Comparison of ENCODE assay signal across 8 mouse cellular contexts in the genomic region with DNA sequence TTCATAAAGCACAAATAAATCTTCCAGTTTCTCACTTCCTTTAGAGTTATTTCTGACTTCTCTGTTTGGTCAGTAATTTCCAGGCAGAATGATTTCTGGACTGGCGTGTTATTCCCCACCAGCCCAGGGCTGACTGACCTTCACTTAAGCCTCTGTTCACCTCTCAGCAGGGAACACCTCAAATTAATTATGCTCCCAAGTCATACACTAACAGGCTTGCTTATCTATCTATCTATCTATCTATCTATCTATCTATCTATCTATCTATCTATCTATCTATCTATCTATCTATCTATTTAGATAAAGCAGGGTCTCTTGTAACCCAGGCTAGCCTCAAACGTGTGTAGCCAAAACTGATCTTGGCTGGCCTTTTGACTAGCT. TPM values are rescaled to one million over a fixed set of nuclear protein-coding genes. Genes with fewer than 3 reads are reported as not detected.
DNase-seq lines count a peak whose midpoint lies in the region; ATAC-seq lines count a peak whose summit lies in the region.

No protein-coding gene starts in this region.

- peaks cover 53% of the 10 kb centered on the region for H3K36me3 ChIP-seq in heart, embryonic 15.5 days
- H3K36me3 ChIP-seq in embryonic facial prominence, embryonic 13.5 days = peaks cover 62% of the 10 kb centered on the region
- peaks cover 40% of the 10 kb centered on the region for H3K36me3 ChIP-seq in hindbrain, embryonic 15.5 days
- peaks cover 17% of the 10 kb centered on the region for H3K36me3 ChIP-seq in midbrain, embryonic 11.5 days (ENCODE audit: control insufficient read depth, insufficient read depth, low read length)

- no peaks in the 10 kb centered on the region for H3K9me3 ChIP-seq in heart, embryonic 15.5 days (replicated peaks)
- no peaks in the 10 kb centered on the region for H3K9me3 ChIP-seq in embryonic facial prominence, embryonic 13.5 days
- no peaks in the 10 kb centered on the region for H3K9me3 ChIP-seq in hindbrain, embryonic 15.5 days
- H3K9me3 ChIP-seq in midbrain, embryonic 11.5 days (ENCODE audit: control insufficient read depth, low read length) = no peaks in the 10 kb centered on the region

- ATAC-seq in heart, embryonic 15.5 days (replicated peaks; ENCODE audit: insufficient number of reproducible peaks, insufficient read depth, low FRiP score, low read depth) = no peak
- ATAC-seq in embryonic facial prominence, embryonic 13.5 days (ENCODE audit: insufficient number of reproducible peaks, insufficient read depth, low FRiP score, low TSS enrichment, low read depth) = no peak
- ATAC-seq in hindbrain, embryonic 15.5 days (ENCODE audit: low FRiP score, low read depth) = no peak
- ATAC-seq in midbrain, embryonic 11.5 days (ENCODE audit: low FRiP score) = peak; percentile 41

- intact Hi-C loops in heart, postnatal 14 days (cut with DNase I) = loop anchor here (2.0 to 5.0 kb wide), 3 partner anchors 41 to 162 kb away; partner anchors contain the start of gene Itga10

- peak overlapping the region; percentile 60; the same call in 1 of the 2 replicates for H3K4me3 ChIP-seq in heart, embryonic 15.5 days
- peak overlapping the region; percentile 58 for H3K4me3 ChIP-seq in embryonic facial prominence, embryonic 13.5 days
- peak overlapping the region; percentile 53 for H3K4me3 ChIP-seq in hindbrain, embryonic 15.5 days
- no peak overlapping the region for H3K4me3 ChIP-seq in midbrain, embryonic 11.5 days (ENCODE audit: low read depth, low read length)

- WGBS in heart, embryonic 15.5 days = 44% methylated on average over 2 of the region's 2 CpGs
- 60% methylated on average over 2 of the region's 2 CpGs for WGBS in embryonic facial prominence, embryonic 13.5 days
- 56% methylated on average over 2 of the region's 2 CpGs for WGBS in hindbrain, embryonic 15.5 days
- 51% methylated on average over 2 of the region's 2 CpGs for WGBS in midbrain, embryonic 11.5 days

- H3K4me2 ChIP-seq in heart, embryonic 15.5 days = peak overlapping the region; percentile 98
- peak overlapping the region; percentile 93 for H3K4me2 ChIP-seq in embryonic facial prominence, embryonic 13.5 days
- peak overlapping the region; percentile 96 for H3K4me2 ChIP-seq in hindbrain, embryonic 15.5 days
- no peak overlapping the region; the same call in 1 of the 2 replicates for H3K4me2 ChIP-seq in midbrain, embryonic 11.5 days

- H3K27me3 ChIP-seq in heart, embryonic 15.5 days = no peaks in the 10 kb centered on the region
- peaks cover 5% of the 10 kb centered on the region; the same call in 1 of the 2 replicates for H3K27me3 ChIP-seq in embryonic facial prominence, embryonic 13.5 days
- H3K27me3 ChIP-seq in hindbrain, embryonic 15.5 days = no peaks in the 10 kb centered on the region
- H3K27me3 ChIP-seq in midbrain, embryonic 11.5 days (ENCODE audit: control insufficient read depth, insufficient read depth, low read length) = no peaks in the 10 kb centered on the region; the same call in 1 of the 2 replicates

- H3K4me1 ChIP-seq in heart, embryonic 15.5 days (replicated peaks) = peaks cover 7% of the 10 kb centered on the region
- H3K4me1 ChIP-seq in embryonic facial prominence, embryonic 13.5 days = peaks cover 7% of the 10 kb centered on the region; the same call in 1 of the 2 replicates
- H3K4me1 ChIP-seq in hindbrain, embryonic 15.5 days (replicated peaks) = peaks cover 6% of the 10 kb centered on the region
- H3K4me1 ChIP-seq in midbrain, embryonic 11.5 days (ENCODE audit: control insufficient read depth, insufficient read depth, low read length) = no peaks in the 10 kb centered on the region

- no peak for DNase-seq in heart, postnatal 14 days
- no peak for DNase-seq in midbrain, embryonic 11.5 days (ENCODE audit: low spot score, missing footprints)
- no peak for DNase-seq in left cerebral cortex, adult 11 months (ENCODE audit: low spot score)
- no peak for DNase-seq in embryo, embryonic 10 days (ENCODE audit: low spot score)
- DNase-seq in gastrocnemius, postnatal 4 days (ENCODE audit: low spot score in 2 of 2) = no peak

- H3K9ac ChIP-seq in heart, embryonic 15.5 days = peak overlapping the region; percentile 83
- peak overlapping the region; percentile 82; the same call in 1 of the 2 replicates for H3K9ac ChIP-seq in embryonic facial prominence, embryonic 13.5 days
- peak overlapping the region; percentile 71; the same call in 1 of the 2 replicates for H3K9ac ChIP-seq in hindbrain, embryonic 15.5 days
- H3K9ac ChIP-seq in midbrain, embryonic 11.5 days (ENCODE audit: low read length) = no peak overlapping the region

- no peak overlapping the region for H3K27ac ChIP-seq in heart, embryonic 15.5 days
- H3K27ac ChIP-seq in embryonic facial prominence, embryonic 13.5 days = no peak overlapping the region
- H3K27ac ChIP-seq in hindbrain, embryonic 15.5 days (replicated peaks) = no peak overlapping the region
- no peak overlapping the region for H3K27ac ChIP-seq in midbrain, embryonic 11.5 days (ENCODE audit: low read depth, low read length)

RNA-seq across cellular contexts. Expression of gene Nudt17, which starts 0.3 kb away (rescaled TPM):
- 6.6 and 7.0 TPM in 2 replicates for polyA plus RNA-seq in heart, embryonic 15.5 days (2015; fragmentation: Nextera tagmentation; extraction: Ambion mirVana)
- 1 to 10 TPM; 2.1 to 2.2 TPM for total RNA-seq in heart, postnatal 14 days (2021)
- 13.5 and 16.5 TPM in 2 replicates for polyA plus RNA-seq in embryonic facial prominence, embryonic 13.5 days (2015; fragmentation: Nextera tagmentation; extraction: Ambion mirVana)
- polyA plus RNA-seq in hindbrain, embryonic 15.5 days (2015; fragmentation: Nextera tagmentation; extraction: Ambion mirVana) = 19.0 and 19.4 TPM in 2 replicates
- polyA plus RNA-seq in midbrain, embryonic 11.5 days (2014; fragmentation: Nextera tagmentation; extraction: Ambion mirVana) = 14.4 and 16.3 TPM in 2 replicates
- total RNA-seq in gastrocnemius, postnatal 4 days (2021) = 1 to 10 TPM; 1.3 to 1.7 TPM

RNA-seq across cellular contexts. Expression of gene Pias3, which starts 12.5 kb away (rescaled TPM):
- 33.2 and 43.7 TPM in 2 replicates for polyA plus RNA-seq in heart, embryonic 15.5 days (2015; fragmentation: Nextera tagmentation; extraction: Ambion mirVana)
- 10 to 100 TPM; 18.1 to 22.1 TPM for total RNA-seq in heart, postnatal 14 days (2021)
- 71.5 and 75.2 TPM in 2 replicates for polyA plus RNA-seq in embryonic facial prominence, embryonic 13.5 days (2015; fragmentation: Nextera tagmentation; extraction: Ambion mirVana)
- polyA plus RNA-seq in hindbrain, embryonic 15.5 days (2015; fragmentation: Nextera tagmentation; extraction: Ambion mirVana) = 38.3 and 42.6 TPM in 2 replicates
- 26.8 and 29.2 TPM in 2 replicates for polyA plus RNA-seq in midbrain, embryonic 11.5 days (2014; fragmentation: Nextera tagmentation; extraction: Ambion mirVana)
- total RNA-seq in gastrocnemius, postnatal 4 days (2021) = 10 to 100 TPM; 30.7 to 33.3 TPM

RNA-seq across cellular contexts. Expression of gene Polr3c, which starts 18.8 kb away (rescaled TPM):
- polyA plus RNA-seq in heart, embryonic 15.5 days (2015; fragmentation: Nextera tagmentation; extraction: Ambion mirVana) = 23.6 and 28.6 TPM in 2 replicates
- 10 to 100 TPM; 21.8 to 24.3 TPM for total RNA-seq in heart, postnatal 14 days (2021)
- 33.3 and 34.5 TPM in 2 replicates for polyA plus RNA-seq in embryonic facial prominence, embryonic 13.5 days (2015; fragmentation: Nextera tagmentation; extraction: Ambion mirVana)
- 29.7 and 31.1 TPM in 2 replicates for polyA plus RNA-seq in hindbrain, embryonic 15.5 days (2015; fragmentation: Nextera tagmentation; extraction: Ambion mirVana)
- polyA plus RNA-seq in midbrain, embryonic 11.5 days (2014; fragmentation: Nextera tagmentation; extraction: Ambion mirVana) = 35.7 and 41.6 TPM in 2 replicates
- total RNA-seq in gastrocnemius, postnatal 4 days (2021) = 10 to 100 TPM; 23.6 to 24.5 TPM

RNA-seq across cellular contexts. Expression of gene Rnf115, which starts 18.8 kb away (rescaled TPM):
- polyA plus RNA-seq in heart, embryonic 15.5 days (2015; fragmentation: Nextera tagmentation; extraction: Ambion mirVana) = 33.4 and 40.5 TPM in 2 replicates
- 10 to 100 TPM; 20.7 to 23.2 TPM for total RNA-seq in heart, postnatal 14 days (2021)
- polyA plus RNA-seq in embryonic facial prominence, embryonic 13.5 days (2015; fragmentation: Nextera tagmentation; extraction: Ambion mirVana) = 47.9 and 53.1 TPM in 2 replicates
- polyA plus RNA-seq in hindbrain, embryonic 15.5 days (2015; fragmentation: Nextera tagmentation; extraction: Ambion mirVana) = 72.2 and 76.6 TPM in 2 replicates
- polyA plus RNA-seq in midbrain, embryonic 11.5 days (2014; fragmentation: Nextera tagmentation; extraction: Ambion mirVana) = 90.3 and 98.8 TPM in 2 replicates
- total RNA-seq in gastrocnemius, postnatal 4 days (2021) = 10 to 100 TPM; 45.1 to 50.6 TPM

RNA-seq across cellular contexts. Expression of gene Ankrd35, which starts 38.7 kb away (rescaled TPM):
- 0.31 and 0.56 TPM in 2 replicates for polyA plus RNA-seq in heart, embryonic 15.5 days (2015; fragmentation: Nextera tagmentation; extraction: Ambion mirVana)
- under 1 TPM; 0.84 to 0.93 TPM for total RNA-seq in heart, postnatal 14 days (2021)
- 1.3 and 2.1 TPM in 2 replicates for polyA plus RNA-seq in embryonic facial prominence, embryonic 13.5 days (2015; fragmentation: Nextera tagmentation; extraction: Ambion mirVana)
- polyA plus RNA-seq in hindbrain, embryonic 15.5 days (2015; fragmentation: Nextera tagmentation; extraction: Ambion mirVana) = 2.2 and 2.7 TPM in 2 replicates
- 0.10 and 0.19 TPM in 2 replicates for polyA plus RNA-seq in midbrain, embryonic 11.5 days (2014; fragmentation: Nextera tagmentation; extraction: Ambion mirVana)
- total RNA-seq in gastrocnemius, postnatal 4 days (2021) = 1 to 10 TPM; 2.0 to 2.6 TPM
